Mouse (Mus musculus) erythroblast, adult 5-6 weeks (primary cell): ENCODE results near the gene Tiam2. TPM values are rescaled to one million over a fixed set of nuclear protein-coding genes. Genes with fewer than 3 reads are reported as not detected.

Source experiments
- ATAC-seq: replicated peaks from 2 replicates; pipeline ENCODE4 v1.8.0; 2016; ENCODE audit warnings: moderate number of reproducible peaks, mild to moderate bottlenecking, moderate TSS enrichment, inconsistent platforms; ENCODE audit not compliant: poor library complexity, low FRiP score, severe bottlenecking
- total RNA-seq, 2 experiments: library from RNA; stranded (forward) in 1 of 2; stranded (reverse) in 1 of 2; fragments of 150-400 nt in 1 of 2; fragments of 200-764, 138-1000 nt in 1 of 2; gene quantifications; 2 replicates each; pipeline versions ENCODE4 v1.2.3 to v1.2.4; 2015 to 2017; ENCODE audit warnings: low replicate concordance in 2 of 2

The Tiam2 gene
- total RNA-seq (2015; ENCODE audit: low replicate concordance) (2.9 and 3.5 TPM in 2 replicates), total RNA-seq (2017; ENCODE audit: low replicate concordance) (1.1 and 4.4 TPM in 2 replicates)

DNA sequence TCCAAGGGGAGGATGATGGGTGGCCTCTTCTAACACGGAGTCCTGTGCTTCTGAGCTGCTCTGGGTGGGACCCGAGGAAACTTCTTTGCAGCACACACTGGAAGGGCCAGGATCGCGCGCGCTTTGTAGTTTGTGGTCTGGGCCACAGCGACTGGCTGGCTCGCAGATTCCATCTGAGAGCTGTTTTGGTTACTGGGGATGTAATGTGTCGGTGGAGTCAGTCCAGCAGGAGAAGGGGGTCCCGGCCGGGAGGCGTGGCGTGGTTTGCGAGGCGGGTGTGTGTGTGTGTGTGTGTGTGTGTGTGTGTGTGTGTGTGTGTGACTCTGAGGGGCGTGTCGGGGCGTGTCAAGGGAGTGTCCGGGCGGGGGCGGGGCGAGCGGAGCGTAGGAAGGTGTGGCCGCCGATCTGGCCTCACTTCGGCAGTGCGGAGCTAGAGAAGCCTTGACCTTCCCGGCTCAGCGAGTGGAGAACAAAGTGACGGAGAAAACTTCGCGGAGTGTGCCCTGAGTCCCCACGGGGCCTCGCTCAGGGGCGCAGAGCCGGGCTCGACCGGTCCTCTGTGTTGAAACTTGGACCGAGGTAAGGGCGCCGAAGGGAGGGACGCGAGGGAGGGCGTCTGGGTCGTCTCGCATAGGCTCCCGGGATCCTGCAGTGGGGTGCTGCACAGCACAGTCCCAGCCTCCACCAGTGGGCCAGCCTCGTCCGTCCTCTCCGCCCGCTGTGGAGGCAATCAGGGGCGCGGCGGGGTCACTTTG lies at the start of gene Tiam2:
Tiam2 (plus strand) TSS at position 426 of the 755 bp plus-strand sequence.
- no peak for ATAC-seq

DNA sequence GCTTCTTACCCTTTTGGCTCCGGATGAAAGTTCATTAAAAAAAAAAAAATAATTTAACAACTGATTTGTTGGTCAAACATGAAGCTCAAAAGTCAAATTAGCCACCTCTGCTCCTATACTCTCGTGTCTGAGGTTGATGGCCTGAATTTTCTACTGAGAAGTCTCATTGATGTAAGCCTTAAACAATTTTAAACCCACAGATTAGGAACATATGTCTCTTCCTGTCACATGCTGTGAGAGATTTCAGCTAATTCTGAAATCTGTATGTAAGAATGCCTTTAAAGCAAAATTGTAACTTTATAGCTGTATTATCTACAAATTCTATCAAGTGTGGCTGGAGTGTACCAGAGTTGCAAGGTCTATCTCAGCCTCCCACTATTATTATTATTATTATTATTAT lies 46.1 kb upstream of the Tiam2 start:
- ATAC-seq, result no peak

DNA sequence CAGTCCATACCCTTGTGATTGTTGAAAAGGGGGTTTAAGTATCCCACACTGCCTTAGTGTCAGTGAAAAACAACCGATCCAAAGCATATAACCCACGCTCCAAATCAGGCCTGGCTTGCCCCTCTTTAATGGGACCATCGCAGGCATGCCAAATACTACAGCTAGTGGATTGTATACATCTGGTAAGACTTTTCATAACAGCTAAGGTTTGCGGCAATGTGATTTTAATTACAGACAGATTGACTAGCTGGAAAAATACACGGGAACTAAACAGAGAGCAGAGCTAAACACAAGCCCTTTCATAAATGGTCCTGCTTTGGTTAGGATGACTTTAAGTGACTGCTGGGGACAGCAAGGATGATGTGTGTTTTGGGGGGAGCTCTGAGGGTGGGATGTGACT lies 44.4 kb upstream of the Tiam2 start:
- ATAC-seq, result no peak

DNA sequence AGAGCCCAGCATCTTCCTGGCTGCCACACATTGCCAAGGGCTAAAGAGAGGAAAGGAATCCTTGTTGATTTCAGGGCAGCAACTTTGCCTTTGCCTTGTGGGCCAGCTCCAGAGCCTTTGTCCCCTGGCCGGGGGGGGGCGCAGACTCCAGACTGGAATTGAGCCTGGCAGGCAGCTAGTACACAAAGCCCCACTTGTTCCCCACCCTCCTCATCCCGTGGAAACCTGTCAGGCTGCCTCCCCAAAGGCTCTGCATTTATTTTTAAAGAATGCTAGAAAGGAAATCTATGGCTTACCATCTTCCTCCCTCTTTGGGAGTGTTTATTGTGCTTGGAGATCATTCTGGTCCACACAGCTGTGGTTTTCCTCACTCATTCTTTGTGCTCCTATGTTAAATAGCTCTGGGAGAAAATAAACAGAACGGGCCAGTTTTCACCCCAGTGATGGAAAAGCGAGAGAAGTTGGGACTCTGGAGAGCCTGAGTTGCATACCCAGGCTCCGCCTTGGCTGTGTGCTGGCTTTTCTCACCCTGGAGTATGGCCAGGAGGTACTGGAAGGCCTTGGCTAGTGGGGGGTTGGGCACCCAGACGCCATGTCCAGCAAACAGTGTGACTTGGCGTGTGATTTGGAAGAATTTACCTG lies 41.2 kb upstream of the Tiam2 start:
- ATAC-seq, result no peak

DNA sequence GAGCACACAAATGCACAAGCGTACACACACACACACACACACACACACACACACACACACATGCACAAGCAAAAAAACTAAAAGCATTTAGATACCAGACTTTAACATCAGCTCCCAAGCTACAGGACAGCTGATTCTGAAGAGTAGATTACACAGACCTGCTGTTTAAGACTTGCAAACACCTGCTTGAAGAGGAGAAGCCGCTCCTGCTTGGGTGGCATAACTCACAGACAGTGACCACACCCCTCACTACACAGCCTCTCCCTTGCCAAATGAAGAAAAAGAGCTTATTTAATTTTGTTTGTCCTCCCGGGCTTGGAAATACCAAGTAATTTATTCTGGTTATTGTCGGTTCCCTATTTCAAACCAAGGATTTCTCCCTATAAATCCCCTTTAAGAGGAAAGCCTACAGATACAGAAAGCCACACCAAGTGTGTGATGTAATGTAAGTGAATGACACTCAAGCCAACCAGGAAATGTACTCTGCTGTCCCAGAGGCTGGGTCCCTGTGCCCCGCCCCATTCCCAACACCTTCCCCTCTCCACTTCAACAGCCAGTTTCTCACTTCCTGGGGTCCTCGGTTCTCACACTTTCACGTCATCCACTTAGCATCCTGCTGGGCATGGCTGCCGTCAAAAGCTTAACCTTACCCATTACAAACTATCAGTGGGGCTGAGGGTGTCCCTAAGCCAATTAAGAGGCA lies 40.1 kb upstream of the Tiam2 start:
- ATAC-seq, result no peak

DNA sequence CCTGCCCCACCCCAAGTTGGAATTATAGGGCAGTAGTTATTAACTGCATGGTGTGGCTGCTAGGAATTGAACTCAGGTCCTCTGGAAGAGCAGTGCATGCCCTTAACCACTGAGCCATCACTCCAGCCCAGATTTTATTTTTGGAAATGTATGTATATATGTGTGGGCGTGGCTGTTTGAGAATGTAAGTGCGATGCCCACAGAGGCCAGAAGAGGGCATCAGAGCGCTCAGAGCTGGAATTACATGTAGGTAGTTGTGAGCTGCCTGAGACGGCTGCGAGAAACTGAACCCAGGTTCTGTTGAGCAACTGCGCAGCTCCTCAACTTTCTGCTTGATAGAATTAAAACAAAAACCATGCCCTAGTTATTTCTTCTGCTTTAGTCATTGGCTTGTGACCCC lies 38.0 kb upstream of the Tiam2 start:
- ATAC-seq, result peak; percentile 65

DNA sequence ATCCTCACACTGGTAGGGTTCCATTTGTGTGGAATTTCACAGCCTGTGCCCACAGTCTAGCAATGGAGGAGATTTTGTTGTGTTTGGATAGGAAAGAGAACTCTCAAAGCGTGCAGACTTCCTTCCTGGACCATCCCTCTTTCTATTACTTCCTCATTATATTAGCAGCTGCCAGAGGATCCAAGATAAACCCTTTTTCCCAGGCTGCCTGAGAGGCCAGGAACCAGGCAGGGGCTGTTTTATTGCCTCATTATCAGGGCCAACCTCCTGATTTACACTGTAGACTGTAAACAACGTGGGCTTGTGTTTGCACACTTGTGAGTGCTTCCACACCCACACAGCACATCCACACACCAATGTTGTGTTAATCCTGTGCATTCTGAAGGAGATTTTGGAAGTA lies 31.3 kb upstream of the Tiam2 start:
- ATAC-seq, result no peak

DNA sequence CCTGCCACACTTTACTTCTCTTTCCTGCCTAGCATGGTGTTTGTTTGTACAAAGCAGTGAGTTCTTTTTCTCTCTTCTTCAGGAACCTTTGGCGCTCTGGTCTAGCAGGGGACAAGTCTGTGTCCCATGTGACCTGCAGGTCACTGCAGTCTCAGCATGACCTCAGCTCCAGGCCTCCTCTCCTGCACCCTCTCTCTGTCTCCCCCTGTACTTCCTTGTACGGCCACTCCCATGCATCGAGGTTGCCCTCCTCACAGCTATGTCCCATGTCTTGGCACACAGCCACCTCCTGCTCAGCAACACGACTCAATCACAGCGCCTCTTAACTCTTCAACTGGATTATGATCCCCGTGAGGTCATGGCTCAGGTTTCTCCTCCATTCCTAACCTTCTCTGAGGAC lies 26.9 kb upstream of the Tiam2 start:
- no peak for ATAC-seq

DNA sequence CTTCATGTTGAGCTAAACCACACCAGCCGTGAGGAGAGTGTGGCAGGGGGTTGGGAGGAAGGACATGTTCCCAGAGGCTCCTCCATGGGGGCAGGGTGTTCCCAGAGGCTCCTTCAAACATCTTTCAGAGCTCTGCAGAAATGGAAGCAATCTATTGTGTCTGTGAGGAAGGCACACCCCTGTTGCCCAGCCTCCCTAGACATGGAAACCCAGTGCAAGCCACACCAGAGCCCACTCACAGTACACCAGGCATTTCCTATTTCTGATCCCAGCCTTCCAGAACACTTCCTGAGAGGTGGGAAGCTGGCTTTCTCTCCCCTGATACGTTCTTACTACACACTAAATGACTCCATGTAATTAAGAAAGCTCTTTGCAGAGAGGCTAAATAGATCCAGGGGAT lies 20.4 kb upstream of the Tiam2 start:
- no peak for ATAC-seq

DNA sequence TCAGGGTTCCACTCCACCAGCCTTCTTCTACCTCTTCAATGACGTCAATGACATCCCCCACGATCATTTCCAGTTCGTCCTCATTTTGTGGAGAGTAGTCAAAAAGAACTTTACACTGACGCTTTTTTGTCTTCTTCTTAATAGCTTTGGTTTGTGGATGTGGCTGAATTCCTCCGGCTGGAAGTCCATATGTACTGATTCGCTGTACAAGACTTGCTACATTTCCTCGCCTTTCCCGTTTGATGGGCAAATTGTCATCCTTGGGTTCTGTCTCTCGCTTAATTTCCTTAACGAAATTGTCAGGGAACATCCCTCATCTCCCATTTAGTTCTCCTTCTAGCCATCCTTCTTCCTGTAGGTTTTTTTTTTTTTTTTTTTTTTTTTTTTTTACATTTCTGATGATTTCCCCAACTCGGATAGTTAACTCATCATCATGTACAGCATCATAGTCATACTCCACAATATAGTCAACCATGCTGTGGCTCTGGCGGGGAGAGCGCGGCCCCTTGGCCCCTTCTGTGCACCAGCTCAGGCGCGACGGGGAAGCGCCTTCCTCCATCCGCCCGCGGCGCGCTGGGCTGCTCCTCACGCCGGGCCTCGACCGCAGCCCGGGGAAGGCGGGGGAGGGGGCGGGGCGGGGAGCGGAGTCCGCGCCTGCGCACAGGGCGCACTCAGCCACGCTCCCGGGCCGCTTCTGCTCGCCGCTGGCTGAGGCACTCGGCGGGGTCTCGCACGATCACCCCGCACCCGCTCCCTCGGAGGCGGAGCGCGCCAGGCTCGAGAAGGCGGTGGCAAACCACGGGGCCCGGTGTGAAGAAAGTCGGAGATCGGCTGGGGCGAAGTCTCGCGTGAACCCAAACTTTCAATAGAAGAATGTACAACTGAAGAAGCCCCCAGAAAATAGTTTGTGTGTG lies 12.4 kb upstream of the Tiam2 start:
- no peak for ATAC-seq

DNA sequence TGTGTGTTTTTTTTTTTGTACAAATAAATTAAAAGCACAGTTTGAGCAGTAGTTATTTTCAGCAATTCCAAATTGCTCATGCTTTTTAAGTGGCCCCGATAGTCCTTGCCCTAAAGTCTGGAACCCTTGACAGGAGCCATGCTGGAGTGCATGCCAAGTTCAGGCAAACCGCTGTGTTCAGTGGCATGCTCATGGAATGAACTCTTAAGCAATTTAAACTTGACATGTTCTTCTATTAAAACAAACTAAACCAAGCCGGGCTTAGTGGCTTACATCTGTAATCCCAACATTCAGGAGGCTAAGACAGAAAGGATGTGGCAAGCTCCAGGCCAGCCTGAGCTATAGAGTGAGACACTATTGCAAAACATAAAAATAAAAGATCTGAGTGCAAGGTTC lies 11.8 kb upstream of the Tiam2 start:
- ATAC-seq, result no peak

DNA sequence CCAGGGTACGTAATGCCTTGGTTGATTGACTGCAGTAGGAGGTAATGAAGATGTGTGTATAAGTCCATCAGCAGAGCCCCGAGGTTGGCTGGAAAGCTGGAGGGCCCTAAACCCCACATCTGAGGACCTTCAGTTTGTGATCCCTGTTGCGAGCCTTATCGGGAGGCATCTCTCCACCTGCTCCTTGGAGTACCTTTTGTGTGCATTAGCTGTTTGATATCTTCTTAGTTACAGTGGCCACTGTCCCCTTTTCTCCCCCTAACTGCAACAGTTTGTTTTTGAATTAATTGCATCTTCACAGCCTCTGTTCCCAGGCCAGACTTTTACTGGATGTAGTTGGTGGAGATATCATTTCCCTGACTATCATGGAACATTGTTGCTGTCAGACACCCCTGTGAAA lies 10.8 kb upstream of the Tiam2 start:
- ATAC-seq, result no peak

DNA sequence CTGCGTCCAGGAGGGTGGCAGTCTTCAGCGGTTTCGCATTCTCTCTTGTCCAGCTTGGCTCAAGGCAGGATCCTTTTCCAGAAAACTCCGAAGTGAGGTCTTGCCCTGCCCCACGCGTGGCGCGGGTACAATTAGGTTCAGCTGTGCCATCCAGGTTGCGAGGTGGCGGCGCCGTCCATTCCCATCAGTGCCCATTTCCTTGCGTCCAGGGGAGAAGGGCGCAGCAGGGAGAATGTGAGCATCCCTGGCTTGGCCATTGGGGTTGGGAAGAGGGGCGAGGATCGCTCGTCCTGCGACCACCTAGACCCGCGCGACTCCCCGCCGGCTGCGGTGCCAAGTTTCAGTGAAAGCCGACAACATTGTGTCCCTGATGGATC lies 518 bp downstream of the Tiam2 start:
- ATAC-seq, result no peak

DNA sequence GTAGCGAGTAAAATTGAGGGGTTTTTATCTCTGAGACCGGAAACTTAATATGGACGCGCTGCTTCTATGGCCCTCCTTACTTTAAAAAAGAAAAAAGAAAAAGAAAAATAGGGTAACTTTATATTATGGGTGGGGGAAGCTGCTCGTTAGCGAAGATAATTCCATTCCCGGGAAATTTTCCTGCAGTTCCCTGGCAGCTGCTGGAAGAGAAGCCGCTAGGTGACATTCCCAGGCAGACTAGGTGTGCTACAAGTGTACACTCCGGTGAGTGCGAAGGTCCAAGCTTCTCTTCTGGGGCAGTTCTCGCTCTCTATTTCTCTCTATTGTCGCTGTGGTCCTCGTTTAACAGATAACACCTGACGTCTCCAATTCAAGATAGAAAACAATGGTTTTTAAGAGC lies 962 bp downstream of the Tiam2 start:
- no peak for ATAC-seq

DNA sequence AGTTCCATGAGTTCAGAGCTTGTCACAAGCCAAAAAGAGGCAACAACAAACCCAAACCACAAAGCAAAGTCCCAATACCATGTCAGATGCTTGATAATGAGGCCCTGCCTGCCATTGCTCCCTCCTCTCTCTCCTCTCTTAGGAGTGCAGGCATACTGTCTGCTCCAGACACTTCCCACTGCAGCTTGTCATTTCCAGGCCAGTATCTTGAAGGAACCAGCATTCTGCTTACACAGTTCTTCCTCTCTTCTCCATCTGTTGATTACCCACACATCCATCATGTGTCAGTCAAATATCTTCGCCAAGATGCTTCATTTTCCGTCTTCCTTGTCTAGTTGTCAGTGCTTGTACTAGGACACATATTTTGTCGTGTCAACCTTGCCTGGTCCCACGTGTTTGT lies 2.4 kb downstream of the Tiam2 start:
- ATAC-seq, result no peak

DNA sequence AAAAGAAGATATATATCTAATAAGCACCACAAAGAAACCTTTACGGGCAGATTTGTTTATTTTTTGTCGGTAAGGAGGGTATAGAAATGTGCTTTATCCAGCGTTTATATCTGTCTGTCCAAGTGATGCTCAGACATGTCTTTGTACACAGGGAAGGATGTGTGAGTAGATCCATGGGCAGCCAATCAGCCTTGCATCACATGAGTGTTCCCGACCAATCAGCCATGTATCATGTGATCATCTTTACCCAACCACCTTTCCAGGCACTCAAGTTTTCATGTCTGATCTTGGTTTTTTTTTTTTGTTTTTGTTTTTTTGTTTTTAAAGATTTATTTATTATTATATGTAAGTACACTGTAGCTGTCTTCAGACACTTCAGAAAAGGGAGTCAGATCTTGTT lies 3.1 kb downstream of the Tiam2 start:
- ATAC-seq, result no peak

DNA sequence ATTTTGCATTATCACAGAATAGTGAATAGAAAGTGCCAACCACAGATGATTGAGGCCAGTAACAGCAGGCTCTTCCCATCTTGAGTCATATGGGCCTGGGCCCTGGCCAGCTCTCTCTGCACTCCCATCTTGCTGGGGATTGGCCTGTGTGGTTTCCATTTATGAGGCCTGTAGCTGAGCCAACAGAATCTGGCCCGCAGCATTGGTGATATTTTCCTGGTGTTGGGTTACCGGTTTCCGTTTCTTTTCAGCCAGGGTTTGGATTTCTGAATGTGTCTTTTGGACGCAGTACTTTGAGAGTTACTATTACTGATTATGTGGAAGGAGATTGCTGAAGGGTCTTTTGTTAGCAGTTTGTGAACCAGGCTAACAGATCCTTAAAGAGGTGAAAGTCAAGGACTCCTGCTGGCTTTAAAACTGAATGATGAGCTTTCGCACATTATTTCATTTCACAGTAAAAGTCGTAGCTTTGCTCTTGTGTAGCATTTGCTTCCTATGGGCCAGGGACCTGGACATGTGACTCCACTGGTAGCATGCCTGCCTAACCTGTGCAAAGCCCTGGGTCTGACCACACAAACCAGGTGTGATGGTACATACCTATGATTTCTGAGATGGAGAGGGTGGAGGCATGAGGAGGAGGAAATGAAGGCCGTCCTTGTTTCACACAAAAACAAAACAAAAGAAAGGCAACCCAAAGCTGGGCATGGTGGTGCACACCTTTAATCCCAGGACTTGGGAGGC lies 5.5 kb downstream of the Tiam2 start:
- ATAC-seq, result no peak

DNA sequence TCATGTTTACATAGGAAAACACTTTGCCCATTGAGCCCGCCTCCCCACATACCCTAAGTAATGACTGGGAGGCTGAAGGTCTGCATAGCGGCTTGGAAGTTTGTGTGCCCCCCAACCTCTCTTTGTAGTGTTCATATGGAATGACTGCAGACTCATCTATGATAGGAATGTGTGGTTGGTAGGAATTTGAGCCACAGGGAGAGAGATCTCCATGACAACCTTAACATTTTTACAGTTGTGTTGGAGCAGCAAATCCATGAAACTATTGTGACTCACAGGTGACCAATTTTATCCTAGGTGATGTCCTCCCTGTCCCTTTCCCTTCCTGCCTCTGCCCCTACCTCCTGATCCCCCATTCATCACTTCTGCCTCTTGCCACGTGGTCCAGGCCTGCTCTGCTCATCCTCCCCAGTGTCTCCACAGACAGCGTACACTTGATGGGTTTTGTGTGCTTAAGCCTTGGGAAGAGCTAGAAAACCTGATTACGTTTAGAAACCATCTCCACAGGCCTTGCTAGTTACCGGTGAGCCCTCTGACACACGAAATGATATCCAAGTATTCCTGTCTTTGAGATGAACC lies 9.9 kb downstream of the Tiam2 start:
- ATAC-seq, result no peak

DNA sequence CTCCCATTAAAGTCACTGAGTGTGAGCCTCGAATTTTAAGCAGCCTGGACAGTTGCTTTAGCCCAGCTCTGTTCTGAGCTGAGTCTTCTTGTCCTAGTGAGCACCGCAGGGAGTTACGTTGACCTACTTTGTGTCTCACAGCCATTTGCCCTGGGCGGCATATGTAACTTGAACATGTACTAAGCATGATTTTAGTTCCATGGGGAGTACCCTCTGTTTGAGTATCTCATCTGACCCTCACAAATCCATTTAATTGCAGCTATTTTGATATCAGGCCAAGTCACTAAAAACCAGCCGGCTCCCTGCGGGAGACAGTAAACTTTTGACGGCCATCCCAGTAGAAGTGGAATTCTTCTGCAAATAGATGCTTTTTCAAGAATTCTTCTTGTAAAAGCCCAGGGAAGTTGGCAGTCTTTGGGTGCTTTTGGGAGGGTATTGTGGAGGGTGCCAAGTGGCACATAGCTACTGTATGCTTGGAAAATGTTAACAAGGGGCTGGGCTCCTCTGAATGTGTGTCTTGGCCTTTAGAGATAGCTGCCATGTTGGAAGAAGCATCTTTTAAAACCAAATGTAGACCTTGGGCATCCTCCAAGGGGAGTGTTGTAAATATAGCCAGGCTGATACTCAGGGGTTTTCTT lies 10.6 kb downstream of the Tiam2 start:
- no peak for ATAC-seq
